Mouse (Mus musculus) embryonic fibroblast, embryonic 13.5 days (primary cell): Measurements from ENCODE around the gene Prdm13.

ENCODE experiments used
- CTCF ChIP-seq: IDR thresholded peaks from 2 replicates; pipeline ENCODE4 v1.5.1; 2011; ENCODE audit warnings: mild to moderate bottlenecking, control low read depth, low read length, moderate library complexity, borderline replicate concordance; ENCODE audit not compliant: insufficient read depth
- POLR2A ChIP-seq: IDR thresholded peaks from 2 replicates; pipeline ENCODE4 v1.6.1; 2011; ENCODE audit warnings: low read depth, mild to moderate bottlenecking, control low read depth, low read length, moderate library complexity

GRCm38 (mm10) chr4:21674691-21675090, 11.1 kb downstream of the Prdm13 start:
- TF ChIP-seq POLR2A (no peak), CTCF (no peak)
